Mouse (Mus musculus) Muller cell, postnatal 12 days (primary cell): ENCODE results near the gene Tsr1.
A peak's percentile ranks its signal among the peaks of the same experiment; 100 is the strongest.

Source experiments
- DNase-seq: peaks from one replicate; pipeline ENCODE4 v3.0.0-alpha.2; 2015; ENCODE audit errors: inconsistent ontology term

Gene Tsr1

DNA sequence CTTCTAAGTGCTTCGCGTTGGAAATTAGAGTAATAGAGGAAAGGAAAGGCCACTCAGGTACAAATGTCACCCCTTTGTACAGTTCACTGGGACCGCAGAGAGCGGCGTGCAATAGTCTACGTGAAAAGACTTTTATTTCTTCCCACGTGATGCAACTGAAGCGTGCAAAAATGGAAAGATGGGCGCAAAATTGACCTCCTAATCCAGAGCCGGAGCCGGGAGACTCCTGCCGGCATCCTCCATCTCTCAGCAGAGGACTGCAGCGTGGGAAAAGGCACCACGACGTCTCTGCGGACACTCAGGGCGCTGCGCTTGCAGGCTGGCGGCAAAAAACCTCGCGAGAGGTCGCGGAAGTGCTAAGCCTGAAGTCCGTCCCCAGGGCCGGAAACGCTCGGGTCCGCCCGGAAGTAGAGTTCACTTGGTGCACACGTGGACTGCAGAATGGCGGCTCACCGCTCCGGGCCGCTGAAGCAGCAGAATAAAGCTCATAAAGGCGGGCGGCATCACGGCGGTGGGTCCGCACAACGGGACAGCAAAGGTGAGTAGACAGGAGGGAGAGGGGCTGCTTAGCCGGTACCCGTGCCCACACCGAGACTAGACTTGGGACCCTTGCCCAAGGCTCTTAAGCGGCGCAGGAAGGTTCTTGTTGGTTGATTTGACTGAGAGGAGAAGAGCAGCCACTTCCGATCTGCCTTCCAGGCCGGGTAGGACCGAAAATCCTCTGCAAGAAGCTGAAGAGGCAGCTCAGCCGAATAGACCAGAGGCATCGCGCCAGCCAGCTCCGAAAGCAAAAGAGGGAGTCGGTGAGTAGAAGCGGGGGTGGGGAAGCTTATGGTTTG lies at the start of gene Tsr1:
Gene Tsr1 (plus strand): TSS at position 394 of the 839 bp plus-strand sequence.
- DNase-seq: peak; percentile 93

- DNase-seq: no peak
These were observed 46.7 kb upstream of the Tsr1 start for GRCm38 (mm10) chr11:74850998-74851661.

DNA sequence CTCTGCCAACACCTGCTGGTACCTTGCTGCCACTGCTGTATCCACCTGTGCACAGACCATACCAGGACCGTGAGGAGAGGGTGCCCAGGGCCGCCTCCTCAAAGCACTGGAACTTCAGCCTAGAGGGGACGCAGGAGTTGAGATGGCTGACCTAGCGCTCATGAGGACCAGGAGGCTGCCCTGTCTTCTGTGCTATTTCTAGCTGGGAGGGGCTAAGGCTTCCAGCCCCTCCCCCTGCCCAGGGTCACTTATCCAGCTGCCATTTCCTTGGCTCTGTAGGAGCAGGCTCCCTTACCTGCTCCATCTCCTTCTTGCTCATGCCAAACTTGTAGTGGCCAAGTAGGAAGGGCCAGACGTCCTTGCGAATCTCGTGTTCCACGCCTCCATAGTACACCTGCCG lies 40.1 kb upstream of the Tsr1 start:
- no peak for DNase-seq

DNA sequence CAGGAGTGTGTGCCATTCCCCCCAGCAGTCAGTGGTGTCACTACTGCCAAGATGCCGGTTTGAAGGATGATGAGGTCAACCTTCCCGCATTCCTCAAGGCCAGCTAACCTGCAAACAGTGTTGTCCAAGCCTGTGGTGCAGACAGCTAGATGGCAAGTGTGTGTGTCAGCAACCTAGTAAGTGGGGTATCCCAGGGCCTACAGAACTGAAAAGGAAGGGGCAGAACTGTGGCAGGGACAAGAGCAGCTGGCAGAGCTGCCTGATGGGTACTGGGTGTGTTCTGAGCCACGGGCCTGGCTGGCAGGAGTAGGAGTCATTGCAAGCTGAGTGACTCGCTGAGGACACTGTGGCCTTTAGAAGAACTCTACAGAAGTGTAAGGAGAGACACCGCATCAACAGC lies 35.7 kb upstream of the Tsr1 start:
- no peak for DNase-seq

DNA sequence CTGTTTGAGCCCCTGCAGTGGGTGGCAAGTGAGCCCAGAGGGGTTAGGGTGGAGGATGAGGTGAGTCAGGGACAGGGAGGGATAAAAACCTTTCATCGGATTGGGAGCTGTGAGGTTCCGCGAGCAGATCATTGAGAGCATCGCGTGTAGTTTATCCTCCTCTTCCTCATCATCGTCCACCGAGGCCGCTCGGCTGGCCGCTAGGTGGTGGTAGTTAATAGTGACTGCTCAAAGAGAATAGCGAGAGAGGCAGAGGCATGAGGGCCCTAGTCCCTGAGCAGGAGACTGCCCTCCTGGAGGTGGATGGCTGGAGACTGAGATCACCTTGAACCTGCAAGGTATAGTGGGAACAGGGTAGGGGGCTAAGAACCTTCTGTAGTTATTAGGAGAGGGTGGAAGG lies 34.4 kb upstream of the Tsr1 start:
- DNase-seq: no peak

- DNase-seq: no peak
These were observed 33.5 kb upstream of the Tsr1 start for GRCm38 (mm10) chr11:74864421-74864820.

GRCm38 (mm10) chr11:74865252-74865651 lies 32.6 kb upstream of the Tsr1 start:
- no peak for DNase-seq

- DNase-seq: peak; percentile 44
These were observed 31.2 kb upstream of the Tsr1 start for GRCm38 (mm10) chr11:74866640-74867039.

DNA sequence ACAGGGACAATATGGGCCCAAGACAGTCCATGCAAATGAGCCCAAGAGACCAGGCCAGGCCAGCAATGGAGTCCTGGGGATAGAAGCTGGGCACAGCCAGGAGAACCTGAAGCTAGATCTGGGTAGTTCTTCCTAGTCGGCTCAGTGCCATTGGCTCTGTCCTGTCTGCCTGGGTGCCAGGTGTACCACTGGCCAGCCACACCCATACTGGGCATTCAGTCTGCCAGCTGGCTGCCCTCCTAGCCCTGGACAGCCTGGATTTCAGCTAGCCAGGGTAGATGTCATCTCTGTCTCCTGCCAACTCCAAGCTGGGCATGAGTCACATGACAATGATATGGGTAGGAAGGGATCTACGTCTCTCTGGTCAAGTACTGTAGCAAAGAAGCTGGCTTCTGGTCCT lies 30.7 kb upstream of the Tsr1 start:
- peak; percentile 42 for DNase-seq

GRCm38 (mm10) chr11:74868046-74868760 lies 29.7 kb upstream of the Tsr1 start:
- DNase-seq: no peak

GRCm38 (mm10) chr11:74869603-74870002 lies 28.3 kb upstream of the Tsr1 start:
- no peak for DNase-seq

GRCm38 (mm10) chr11:74870544-74870943 lies 27.3 kb upstream of the Tsr1 start:
- DNase-seq: peak; percentile 20

GRCm38 (mm10) chr11:74870991-74871622 lies 26.8 kb upstream of the Tsr1 start:
- peak; percentile 82 for DNase-seq

- no peak for DNase-seq
These were observed 23.2 kb upstream of the Tsr1 start for GRCm38 (mm10) chr11:74874630-74875029.

- peak; percentile 38 for DNase-seq
These were observed 21.1 kb upstream of the Tsr1 start for GRCm38 (mm10) chr11:74876801-74877200.

DNA sequence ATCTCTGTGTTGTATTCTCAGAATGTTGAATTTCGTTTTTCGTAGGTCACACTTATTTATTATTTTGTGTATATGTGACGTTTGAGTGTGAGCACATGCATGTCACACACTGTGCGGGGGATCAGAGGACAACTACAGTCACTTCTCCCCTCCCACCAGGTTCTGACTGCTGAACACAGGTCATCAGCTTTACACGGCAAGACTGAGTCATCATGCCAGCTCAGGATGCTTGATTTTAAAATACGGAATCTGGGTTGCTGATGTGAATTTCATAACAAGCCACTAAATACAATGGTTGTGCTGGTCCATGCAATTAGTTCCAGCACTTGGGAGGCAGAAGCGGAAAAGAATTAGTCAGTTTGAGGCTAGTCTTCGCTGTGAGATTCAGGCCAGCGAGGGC lies 16.9 kb upstream of the Tsr1 start:
- no peak for DNase-seq

DNA sequence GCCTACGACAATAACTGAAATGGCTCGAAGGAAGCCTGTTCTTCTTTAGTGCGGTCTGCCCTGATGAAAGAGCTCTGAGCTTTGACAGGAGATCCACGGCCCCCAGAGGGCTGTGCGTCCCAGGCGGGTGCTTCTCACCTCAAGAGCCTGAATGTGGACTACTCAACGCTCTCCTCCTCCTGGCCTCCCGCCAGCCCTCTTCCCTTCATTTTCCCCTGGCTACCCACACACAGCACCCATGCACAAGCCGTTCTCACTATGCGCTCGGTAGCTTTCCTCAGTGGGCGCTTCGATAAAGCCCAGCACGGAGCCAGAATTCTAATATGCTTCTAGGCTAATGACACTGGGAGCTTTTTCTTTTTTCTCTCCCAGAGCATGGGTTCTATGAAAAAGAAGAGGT lies 15.9 kb upstream of the Tsr1 start:
- no peak for DNase-seq

GRCm38 (mm10) chr11:74883098-74883497 lies 14.8 kb upstream of the Tsr1 start:
- DNase-seq: no peak

DNA sequence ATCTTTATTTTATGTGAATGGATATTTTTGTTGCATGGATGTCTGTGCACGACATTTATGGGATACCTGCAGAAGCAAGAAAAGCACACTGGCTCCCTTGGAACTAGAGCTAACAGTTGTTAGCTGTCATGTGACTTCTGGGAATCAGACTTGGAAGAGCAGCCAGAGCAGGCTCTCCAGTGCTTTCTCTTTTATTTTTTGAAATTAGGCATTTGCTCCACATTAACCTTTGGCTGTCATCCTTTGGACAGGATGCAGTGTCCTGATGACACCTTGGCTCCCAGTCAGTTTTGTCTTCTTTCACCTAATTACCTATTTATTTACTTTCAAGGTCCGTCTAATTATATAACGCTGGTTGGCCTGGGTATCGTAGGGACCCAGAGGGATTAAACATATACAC lies 3.3 kb upstream of the Tsr1 start:
- DNase-seq: no peak

DNA sequence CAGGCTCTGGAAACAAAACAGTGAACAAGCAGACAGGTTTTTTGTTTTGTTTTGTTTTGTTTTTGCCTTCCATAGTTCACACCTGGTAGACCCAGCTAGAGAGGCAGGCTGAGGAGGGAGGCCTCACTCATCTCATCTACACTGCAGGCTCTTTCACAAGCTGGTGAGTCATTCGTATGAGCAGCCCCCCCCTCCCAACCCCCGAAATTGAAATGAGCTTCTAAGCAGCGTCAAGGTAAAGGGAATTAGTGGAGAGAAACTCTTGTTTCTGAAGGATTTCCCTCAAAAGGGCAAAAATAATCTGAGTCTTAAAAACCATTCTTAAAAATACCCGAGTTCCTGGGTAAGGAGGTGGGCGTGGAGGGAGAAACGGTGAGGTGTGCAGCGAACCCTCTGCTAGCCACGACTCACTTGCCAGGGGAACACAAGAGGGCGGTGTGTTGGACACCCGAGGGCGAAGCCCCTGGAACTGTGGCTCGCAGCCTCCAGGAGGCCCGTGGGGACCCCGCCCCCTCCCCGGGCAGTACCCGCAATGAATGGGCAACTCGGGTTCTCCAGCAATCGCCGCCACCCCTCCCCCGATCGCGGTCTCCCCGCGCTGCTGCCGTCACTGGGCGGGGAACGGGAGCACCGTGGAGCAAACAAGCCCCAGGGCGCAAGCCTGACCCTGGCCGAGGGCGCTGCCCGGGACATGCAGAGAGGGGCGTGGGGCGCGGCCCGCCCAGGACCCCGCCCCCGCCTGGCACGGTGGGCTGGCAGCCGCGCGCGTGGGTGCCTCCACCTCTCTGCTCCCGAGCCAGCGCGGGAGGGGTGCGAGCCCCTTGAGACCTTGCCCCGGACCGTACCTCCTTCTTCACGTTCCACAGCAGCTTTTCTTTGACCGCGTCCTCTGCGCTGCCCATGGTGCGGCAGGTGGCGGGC lies 1.6 kb upstream of the Tsr1 start:
- DNase-seq: peak; percentile 92
